Mouse (Mus musculus) heart, adult 8-10 months (tissue): Measurements from ENCODE around the gene Strn4. TPM values are rescaled to one million over a fixed set of nuclear protein-coding genes. Genes with fewer than 3 reads are reported as not detected.

Experiments used
- DNase-seq: peaks from one replicate; pipeline ENCODE4 v3.0.0; 2022; ENCODE audit warnings: low spot score
- total RNA-seq, 4 experiments: library from RNA; stranded (reverse); gene quantifications; 2 replicates each; pipeline ENCODE4 v1.2.4; 2022

Strn4 gene
- total RNA-seq, 4 experiments from 2014 or later = 47.9 to 61.2 (median 49.1) TPM

- DNase-seq = no peak
Measured at GRCm38 (mm10) chr7:16810920-16811648, 4.6 kb upstream of the Strn4 start.

DNA sequence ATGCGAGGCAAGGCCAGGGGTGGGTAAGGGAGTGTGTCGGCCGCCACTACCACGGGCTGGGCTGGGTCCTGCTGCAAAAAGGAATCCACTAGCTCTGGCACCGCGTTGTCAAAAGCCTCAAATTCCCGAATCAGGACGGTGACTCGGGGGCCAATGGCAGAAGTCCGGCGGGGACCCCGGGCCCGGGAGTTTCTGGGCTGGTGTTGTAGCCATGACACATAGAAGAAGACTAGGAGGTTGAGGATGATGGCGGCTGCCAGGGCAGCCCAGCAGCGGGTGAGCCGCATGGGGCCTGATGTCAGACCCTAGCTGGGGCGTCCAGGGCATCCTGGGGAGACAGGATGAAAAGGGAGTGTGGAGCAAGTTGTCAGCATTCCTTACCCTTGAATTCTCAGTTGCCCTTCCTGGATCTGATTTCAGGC lies 4.0 kb upstream of the Strn4 start:
- DNase-seq = no peak

- no peak for DNase-seq
Measured at GRCm38 (mm10) chr7:16812505-16812904, 3.2 kb upstream of the Strn4 start.

GRCm38 (mm10) chr7:16816078-16816474 lies 387 bp downstream of the Strn4 start:
- DNase-seq = peak; percentile 53

GRCm38 (mm10) chr7:16816475-16817122 lies 910 bp downstream of the Strn4 start, which contains the start of gene Fkrp:
TSS of gene Fkrp (minus strand) at chr7:16816732.
- peak; percentile 40 for DNase-seq

- no peak for DNase-seq
Measured at GRCm38 (mm10) chr7:16817693-16818092, 2.0 kb downstream of the Strn4 start.

GRCm38 (mm10) chr7:16819794-16820193 lies 4.1 kb downstream of the Strn4 start:
- no peak for DNase-seq

DNA sequence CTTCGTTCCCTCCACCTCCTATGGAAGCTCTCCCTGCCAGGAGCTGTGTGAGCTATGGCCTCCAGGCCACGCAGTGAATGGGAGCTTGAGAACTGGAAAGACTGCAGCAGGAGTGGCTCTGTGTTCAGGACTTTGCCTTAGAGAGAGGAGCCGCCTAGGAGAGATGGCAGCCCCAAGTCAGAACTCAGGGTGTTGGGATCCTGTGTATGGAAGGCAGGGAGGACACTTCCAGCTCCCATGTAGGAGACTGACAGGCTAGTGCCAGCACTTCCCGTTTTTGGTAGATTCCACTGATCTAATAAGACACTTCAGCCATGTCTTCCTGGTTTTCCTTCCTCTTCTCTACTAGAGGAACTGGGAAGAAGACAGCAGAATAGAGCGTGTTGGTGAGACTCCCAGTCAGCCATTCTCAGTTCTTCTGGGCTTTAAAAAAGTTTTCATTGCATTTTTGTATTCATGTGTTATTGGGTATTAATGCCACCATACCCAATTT lies 4.6 kb downstream of the Strn4 start:
- DNase-seq = no peak

- DNase-seq = no peak
Measured at GRCm38 (mm10) chr7:16821091-16821490, 5.4 kb downstream of the Strn4 start.

DNA sequence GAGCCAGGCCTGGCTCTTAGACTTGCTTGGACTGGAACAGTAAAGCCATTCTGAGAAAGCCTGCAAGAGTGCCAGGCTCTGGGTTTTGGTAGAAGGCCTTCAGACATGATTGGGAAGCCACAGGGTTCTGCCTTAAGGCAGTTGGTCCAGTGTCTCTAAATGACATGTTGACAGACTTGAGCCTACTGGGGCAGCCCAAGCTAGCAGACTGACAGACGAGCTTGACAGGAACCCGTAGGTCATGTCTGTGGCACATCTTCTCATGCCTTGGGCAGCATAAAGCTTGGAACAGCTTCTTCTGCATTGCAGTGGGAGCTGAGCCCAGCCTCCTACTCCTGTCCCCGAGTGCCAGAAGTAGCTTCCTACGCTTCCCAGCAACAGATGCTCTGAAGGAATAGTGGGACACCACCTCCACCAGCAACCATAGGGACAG lies 6.0 kb downstream of the Strn4 start:
- DNase-seq = no peak

DNA sequence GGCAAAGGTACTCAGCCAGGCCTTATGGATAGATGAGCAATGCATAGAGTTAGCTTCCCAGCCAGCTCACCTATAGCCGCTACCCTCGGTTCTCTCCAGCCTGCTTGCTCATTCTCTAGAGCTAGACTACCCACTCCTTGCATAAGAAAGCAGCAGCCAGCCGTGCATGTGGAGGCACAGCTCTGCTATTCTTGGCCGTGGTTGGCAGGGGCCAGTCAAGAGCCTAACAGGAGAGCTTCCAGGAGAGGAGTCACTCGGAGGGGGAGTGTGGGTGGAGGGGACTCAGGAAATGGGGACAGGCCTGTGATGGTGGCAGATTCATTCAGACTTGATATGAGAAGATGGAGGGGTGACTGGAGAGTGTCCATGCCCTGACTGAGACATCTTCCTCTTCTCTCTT lies 8.0 kb downstream of the Strn4 start:
- DNase-seq = peak; percentile 62

DNA sequence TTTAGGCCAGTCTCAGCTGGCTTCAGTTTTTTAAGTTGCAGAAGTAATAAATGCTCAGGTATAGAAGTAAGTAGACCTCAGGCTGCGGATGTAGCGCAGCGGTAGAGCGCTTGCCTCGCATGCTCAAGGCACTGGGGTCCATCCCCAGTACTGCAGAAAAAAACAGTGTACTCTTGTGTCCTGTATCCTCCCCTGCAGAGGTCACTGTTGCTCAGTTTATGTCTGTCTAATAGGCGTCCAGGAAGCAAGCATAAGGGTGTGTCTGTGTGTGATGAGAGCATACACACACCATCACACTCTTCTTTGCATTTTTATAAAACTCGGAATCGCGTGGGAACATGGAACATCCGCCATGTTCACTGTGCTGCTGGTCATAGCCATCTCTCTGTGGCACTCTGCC lies 10.1 kb downstream of the Strn4 start:
- no peak for DNase-seq

GRCm38 (mm10) chr7:16826571-16826970 lies 10.9 kb downstream of the Strn4 start:
- no peak for DNase-seq

DNA sequence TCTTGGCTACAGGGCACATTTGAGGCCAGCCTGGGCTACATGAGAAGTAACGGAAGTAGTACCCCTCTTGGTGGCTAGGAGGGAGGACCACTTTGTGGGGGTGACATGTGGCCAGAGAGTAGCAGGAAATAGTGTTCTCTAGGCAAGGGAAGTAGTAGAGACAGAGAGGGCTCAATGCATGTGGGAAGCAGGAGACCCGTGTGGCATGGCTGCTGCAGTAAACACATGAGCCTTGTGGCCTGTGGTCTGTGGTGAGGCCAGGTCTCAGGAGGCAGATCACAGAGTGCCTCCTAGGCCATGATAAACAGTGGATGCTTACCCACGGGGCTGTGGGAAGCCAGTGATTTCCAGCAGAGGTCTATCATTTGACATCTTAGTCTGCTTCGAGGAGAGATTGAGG lies 11.6 kb downstream of the Strn4 start:
- no peak for DNase-seq

GRCm38 (mm10) chr7:16830449-16830848 lies 14.8 kb downstream of the Strn4 start:
- DNase-seq = no peak

DNA sequence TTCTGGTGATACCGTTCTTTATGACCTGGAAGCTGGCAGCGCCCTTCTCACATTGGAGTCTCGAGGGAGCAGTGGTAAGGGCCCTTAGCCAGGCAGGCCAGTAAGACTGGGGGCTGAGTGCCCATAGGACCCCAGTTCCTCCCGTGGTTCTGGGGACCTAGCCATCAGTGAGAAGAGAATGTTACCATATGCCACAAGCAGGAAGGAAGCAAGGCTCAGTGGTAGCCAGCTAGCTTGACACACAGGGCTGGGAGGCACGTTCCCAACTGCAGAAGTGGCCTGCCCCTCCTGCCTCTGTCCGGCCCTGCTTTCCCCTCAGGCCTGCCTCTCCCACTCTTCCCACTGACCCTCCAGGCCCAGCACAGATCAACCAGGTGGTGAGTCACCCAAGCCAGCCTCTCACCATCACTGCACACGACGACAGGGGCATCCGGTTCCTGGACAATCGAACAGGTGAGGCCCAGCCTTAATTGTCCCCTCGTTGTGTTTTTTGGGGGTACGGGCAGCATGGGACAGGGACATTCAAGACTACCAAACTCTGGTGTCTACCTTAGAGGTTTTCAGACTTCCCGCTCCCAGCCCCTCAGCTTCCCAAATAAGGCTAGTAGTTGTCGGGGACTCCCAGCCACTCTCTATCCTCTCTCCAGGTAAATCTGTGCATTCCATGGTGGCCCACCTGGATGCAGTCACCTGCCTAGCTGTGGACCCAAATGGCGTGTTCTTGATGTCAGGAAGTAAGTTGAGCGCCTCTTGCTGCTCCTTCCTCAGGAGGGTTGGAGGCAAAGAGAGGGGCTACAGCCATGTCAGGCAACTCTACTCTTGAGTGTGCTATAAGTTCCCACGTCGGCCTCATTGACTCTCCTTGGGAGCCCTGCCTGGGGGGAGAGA lies 22.5 kb downstream of the Strn4 start:
- DNase-seq = no peak

DNA sequence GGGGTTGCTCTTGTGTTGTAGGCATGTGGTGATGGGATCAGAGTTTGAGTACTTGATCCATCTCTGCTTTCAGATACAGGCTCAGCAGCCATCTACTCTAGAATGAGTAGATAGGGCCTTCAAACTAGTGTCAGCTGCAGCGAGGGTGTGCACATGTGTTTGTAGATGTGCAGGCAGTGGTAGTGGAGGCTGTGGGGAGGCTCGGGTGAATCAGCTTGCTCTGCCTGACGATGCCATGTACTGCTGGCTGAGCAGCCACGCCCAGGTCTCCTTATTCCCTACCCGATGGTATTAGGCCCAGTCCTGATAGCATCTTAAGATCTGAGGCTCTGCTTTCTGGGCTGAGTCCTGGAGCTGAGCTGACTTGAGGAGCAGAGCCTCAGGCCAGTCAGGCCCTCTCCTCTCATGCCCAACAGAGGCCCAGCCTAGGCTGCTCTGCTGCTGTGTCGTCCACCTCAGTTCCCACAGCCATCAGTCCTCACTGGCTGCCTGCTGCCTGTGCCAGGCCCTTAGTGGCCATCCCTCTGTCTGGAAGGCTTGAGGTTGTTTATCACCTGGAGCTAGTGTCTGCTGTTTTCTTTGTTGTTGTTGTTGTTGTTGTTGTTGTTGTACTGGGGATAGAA lies 23.2 kb downstream of the Strn4 start:
- no peak for DNase-seq

DNA sequence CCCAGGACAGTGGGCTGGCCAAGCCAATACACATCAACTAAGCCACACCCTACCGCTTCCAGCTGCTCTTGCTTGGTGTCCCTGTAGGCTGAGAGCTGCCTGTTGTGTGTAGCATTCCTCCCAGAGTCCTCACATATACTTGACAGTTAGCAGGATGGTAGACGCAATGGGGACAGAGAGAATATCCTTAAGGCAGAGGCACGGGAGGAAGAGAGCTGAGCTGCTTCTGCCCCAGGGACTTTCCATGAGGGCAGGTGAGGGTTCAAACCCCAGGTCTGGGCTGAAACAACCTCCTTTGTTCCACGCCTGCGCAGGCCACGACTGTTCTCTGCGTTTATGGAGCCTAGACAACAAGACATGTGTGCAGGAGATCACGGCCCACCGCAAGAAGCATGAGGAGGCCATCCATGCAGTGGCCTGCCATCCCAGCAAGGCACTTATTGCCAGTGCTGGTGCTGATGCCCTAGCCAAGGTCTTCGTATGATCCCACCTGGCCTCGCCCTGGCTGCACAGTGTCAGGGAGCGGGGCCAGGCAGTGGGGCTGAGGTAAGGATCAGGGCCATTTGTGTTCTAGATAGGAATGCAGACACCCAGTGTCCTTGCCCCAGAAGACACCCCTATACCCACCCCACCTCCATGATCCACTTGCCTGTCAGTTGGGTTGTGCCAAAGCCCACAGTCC lies 23.9 kb downstream of the Strn4 start:
- no peak for DNase-seq

DNA sequence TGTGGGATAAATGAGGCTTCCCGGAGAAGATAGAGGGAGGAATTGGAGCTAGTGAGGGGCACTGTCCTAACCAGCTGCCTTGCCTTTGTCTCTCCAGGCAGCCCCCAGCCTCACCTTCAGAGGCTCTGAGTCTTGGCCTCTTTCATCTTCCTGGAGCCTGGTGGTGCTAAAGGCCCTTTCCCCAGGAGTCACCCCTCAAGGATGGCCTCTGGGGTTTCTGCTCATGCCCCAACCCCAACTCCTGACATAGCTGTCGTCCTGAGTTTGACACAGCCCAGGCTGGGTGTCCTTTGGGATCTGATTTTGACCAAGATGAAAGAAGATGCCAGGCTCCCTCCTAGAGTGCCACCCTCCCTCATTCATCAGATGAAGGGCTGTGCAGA lies 24.4 kb downstream of the Strn4 start:
- no peak for DNase-seq

- no peak for DNase-seq
Measured at GRCm38 (mm10) chr7:16841078-16841477, 25.4 kb downstream of the Strn4 start.
